Mouse (Mus musculus): ENCODE data around the gene Kcnc1. TPM values are rescaled to one million over a fixed set of nuclear protein-coding genes. Genes with fewer than 3 reads are reported as not detected.

Kcnc1 gene
- 0.13 to 0.38 TPM (median 0.26 TPM) in 4 replicates for total RNA-seq (2023; ENCODE audit: inconsistent age)

DNA sequence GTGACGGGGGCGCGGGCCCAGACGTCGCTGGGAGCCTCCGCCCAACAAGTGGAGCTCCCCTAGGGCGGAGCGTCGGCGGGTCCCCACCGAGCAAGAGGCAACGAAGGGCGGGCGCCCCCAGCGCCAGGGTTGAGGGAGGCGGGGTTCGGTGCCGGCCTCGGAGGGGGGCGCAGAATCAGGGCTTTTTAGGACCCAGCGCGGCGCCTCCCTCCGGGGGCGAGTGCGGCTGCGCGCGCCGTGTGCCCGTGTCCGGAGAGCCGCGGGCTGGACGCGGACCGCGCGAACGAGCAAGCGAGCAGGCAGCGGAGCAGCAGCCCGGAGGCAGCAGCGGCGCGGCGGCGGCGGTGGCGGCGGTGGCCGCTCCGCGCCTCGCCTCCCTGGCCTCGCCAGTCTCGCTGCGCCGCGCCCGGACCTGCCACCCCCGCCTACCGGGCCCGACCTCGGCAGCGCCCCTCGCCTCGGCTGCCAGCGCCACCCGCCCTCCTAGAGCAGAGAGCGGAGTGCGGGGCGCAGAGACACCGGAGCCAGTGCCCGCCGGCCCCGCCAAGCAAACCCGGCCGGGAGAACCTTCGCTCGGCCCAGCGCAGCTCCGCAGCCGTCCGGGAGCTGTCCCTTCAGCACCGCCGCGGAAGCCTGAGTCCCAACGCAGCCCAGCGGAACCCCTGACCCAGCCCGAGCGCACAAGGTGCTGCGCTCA is at the start of gene Kcnc1:
Kcnc1 (plus strand) TSS at position 267 of the 697 bp plus-strand sequence.

DNA sequence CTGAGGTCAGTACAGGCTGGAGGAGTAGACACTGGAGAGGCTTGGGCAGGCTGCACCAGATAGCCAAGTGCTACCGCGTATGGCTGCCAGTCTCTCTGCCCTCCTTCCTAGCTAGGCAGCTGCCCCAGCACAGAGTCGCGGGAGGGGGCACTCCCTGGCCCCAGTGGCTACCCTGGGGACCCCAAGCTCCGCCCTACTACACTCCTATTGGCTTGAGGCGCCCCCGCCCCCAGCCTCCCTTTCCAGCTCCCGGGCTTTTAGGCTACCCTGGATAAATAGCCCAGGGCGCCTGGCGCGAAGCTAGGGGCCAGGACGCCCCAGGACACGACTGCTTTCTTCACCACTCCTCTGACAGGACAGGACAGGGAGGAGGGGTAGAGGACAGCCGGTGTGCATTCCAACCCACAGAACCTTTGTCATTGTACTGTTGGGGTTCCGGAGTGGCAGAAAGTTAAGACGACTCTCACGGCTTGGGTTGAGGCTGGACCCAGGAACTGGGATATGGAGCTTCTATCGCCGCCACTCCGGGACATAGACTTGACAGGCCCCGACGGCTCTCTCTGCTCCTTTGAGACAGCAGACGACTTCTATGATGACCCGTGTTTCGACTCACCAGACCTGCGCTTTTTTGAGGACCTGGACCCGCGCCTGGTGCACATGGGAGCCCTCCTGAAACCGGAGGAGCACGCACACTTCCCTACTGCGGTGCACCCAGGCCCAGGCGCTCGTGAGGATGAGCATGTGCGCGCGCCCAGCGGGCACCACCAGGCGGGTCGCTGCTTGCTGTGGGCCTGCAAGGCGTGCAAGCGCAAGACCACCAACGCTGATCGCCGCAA is 19.9 kb upstream of the Kcnc1 start, which contains the start of gene Myod1:
Myod1 (plus strand) TSS at position 303 of the 836 bp plus-strand sequence.

Other genes with a start within 250 kb of the Kcnc1 start
- not detected in 4 replicates for gene Abcc8, start 216.5 kb upstream of the Kcnc1 start, total RNA-seq (2023; ENCODE audit: inconsistent age)
- not detected in 4 replicates for gene Ush1c, start 158.0 kb upstream of the Kcnc1 start, total RNA-seq (2023; ENCODE audit: inconsistent age)
- gene Otog, start 155.5 kb upstream of the Kcnc1 start, total RNA-seq (2023; ENCODE audit: inconsistent age): not detected in 4 replicates
- gene Myod1, start 20.0 kb upstream of the Kcnc1 start, total RNA-seq (2023; ENCODE audit: inconsistent age): not detected in 4 replicates
- 22.1 to 27.1 TPM (median 23.8 TPM) in 4 replicates for gene Sergef, start 243.3 kb downstream of the Kcnc1 start, total RNA-seq (2023; ENCODE audit: inconsistent age)

Measured in B cell, adult (primary cell).